Mouse (Mus musculus): ENCODE measurements around the gene Ccdc191. TPM values are rescaled to one million over a fixed set of nuclear protein-coding genes. Genes with fewer than 3 reads are reported as not detected.

The Ccdc191 gene
- total and polyA plus RNA-seq, 2 experiments from 2014 or later, result 0.04 to 5.8 TPM

GRCm38 (mm10) chr16:43931502-43931901 lies 41.9 kb downstream of the Ccdc191 start:
- no peak overlapping the region for H3K4me3 ChIP-seq (ENCODE audit: low read depth, low read length)
- no peak for DNase-seq (ENCODE audit: low spot score)
- H3K4me2 ChIP-seq (ENCODE audit: low read depth, low read length), result no peak overlapping the region
- no peak for TF ChIP-seq EP300 (IDR thresholded peaks at IDR 0.05; ENCODE audit: low read depth)
- no peak for TF ChIP-seq CTCF (IDR thresholded peaks at IDR 0.05; ENCODE audit: low read depth)
- no peak overlapping the region for H3K27ac ChIP-seq (ENCODE audit: low read depth)
- H3K9ac ChIP-seq (replicated peaks; ENCODE audit: low read depth, low read length), result no peak overlapping the region
- H3K36me3 ChIP-seq (replicated peaks; ENCODE audit: control insufficient read depth, insufficient read depth, low read length), result no peaks in the 10 kb centered on the region
- no peaks in the 10 kb centered on the region for H3K9me3 ChIP-seq (replicated peaks; ENCODE audit: control insufficient read depth, low read length)
- no peaks in the 10 kb centered on the region for H3K4me1 ChIP-seq (ENCODE audit: control insufficient read depth, insufficient read depth)
- no peak for ATAC-seq (ENCODE audit: insufficient read depth, low read depth)
- WGBS, result 84% methylated on average over 3 of the region's 3 CpGs
- H3K27me3 ChIP-seq (ENCODE audit: control insufficient read depth, insufficient read depth, low read length), result no peaks in the 10 kb centered on the region

- no peak overlapping the region for H3K9ac ChIP-seq (replicated peaks; ENCODE audit: low read depth, low read length)
- H3K27ac ChIP-seq (ENCODE audit: low read depth), result no peak overlapping the region
- H3K9me3 ChIP-seq (replicated peaks; ENCODE audit: control insufficient read depth, low read length), result no peaks in the 10 kb centered on the region
- H3K4me3 ChIP-seq (ENCODE audit: low read depth, low read length), result no peak overlapping the region
- DNase-seq (ENCODE audit: low spot score), result no peak
- ATAC-seq (ENCODE audit: insufficient read depth, low read depth), result no peak
- no peaks in the 10 kb centered on the region for H3K4me1 ChIP-seq (ENCODE audit: control insufficient read depth, insufficient read depth)
- no peak overlapping the region for H3K4me2 ChIP-seq (ENCODE audit: low read depth, low read length)
- no peak for TF ChIP-seq EP300 (IDR thresholded peaks at IDR 0.05; ENCODE audit: low read depth)
- no peak for TF ChIP-seq CTCF (IDR thresholded peaks at IDR 0.05; ENCODE audit: low read depth)
- 69% methylated on average over 7 of the region's 7 CpGs for WGBS
- H3K36me3 ChIP-seq (replicated peaks; ENCODE audit: control insufficient read depth, insufficient read depth, low read length), result no peaks in the 10 kb centered on the region
- H3K27me3 ChIP-seq (ENCODE audit: control insufficient read depth, insufficient read depth, low read length), result no peaks in the 10 kb centered on the region
Measured at GRCm38 (mm10) chr16:43932319-43932718, 42.7 kb downstream of the Ccdc191 start.

GRCm38 (mm10) chr16:43933041-43933440 lies 43.4 kb downstream of the Ccdc191 start:
- ATAC-seq (ENCODE audit: insufficient read depth, low read depth), result no peak
- no peaks in the 10 kb centered on the region for H3K4me1 ChIP-seq (ENCODE audit: control insufficient read depth, insufficient read depth)
- TF ChIP-seq EP300 (IDR thresholded peaks at IDR 0.05; ENCODE audit: low read depth) (no peak), CTCF (IDR thresholded peaks at IDR 0.05; ENCODE audit: low read depth) (no peak)
- no peak overlapping the region for H3K27ac ChIP-seq (ENCODE audit: low read depth)
- no peak overlapping the region for H3K4me3 ChIP-seq (ENCODE audit: low read depth, low read length)
- no peaks in the 10 kb centered on the region for H3K27me3 ChIP-seq (ENCODE audit: control insufficient read depth, insufficient read depth, low read length)
- H3K4me2 ChIP-seq (ENCODE audit: low read depth, low read length), result no peak overlapping the region
- no peaks in the 10 kb centered on the region for H3K9me3 ChIP-seq (replicated peaks; ENCODE audit: control insufficient read depth, low read length)
- WGBS, result 78% methylated on average over 6 of the region's 6 CpGs
- no peak overlapping the region for H3K9ac ChIP-seq (replicated peaks; ENCODE audit: low read depth, low read length)
- H3K36me3 ChIP-seq (replicated peaks; ENCODE audit: control insufficient read depth, insufficient read depth, low read length), result no peaks in the 10 kb centered on the region
- DNase-seq (ENCODE audit: low spot score), result no peak

- no peaks in the 10 kb centered on the region for H3K27me3 ChIP-seq (ENCODE audit: control insufficient read depth, insufficient read depth, low read length)
- H3K4me2 ChIP-seq (ENCODE audit: low read depth, low read length), result no peak overlapping the region
- DNase-seq (ENCODE audit: low spot score), result no peak
- H3K27ac ChIP-seq (ENCODE audit: low read depth), result no peak overlapping the region
- WGBS, result 87% methylated on average over 8 of the region's 8 CpGs
- no peak overlapping the region for H3K4me3 ChIP-seq (ENCODE audit: low read depth, low read length)
- H3K4me1 ChIP-seq (ENCODE audit: control insufficient read depth, insufficient read depth), result no peaks in the 10 kb centered on the region
- no peaks in the 10 kb centered on the region for H3K36me3 ChIP-seq (replicated peaks; ENCODE audit: control insufficient read depth, insufficient read depth, low read length)
- H3K9me3 ChIP-seq (replicated peaks; ENCODE audit: control insufficient read depth, low read length), result no peaks in the 10 kb centered on the region
- ATAC-seq (ENCODE audit: insufficient read depth, low read depth), result no peak
- TF ChIP-seq CTCF (IDR thresholded peaks at IDR 0.05; ENCODE audit: low read depth) (no peak), EP300 (IDR thresholded peaks at IDR 0.05; ENCODE audit: low read depth) (no peak)
- no peak overlapping the region for H3K9ac ChIP-seq (replicated peaks; ENCODE audit: low read depth, low read length)
Measured at GRCm38 (mm10) chr16:43934856-43935255, 45.3 kb downstream of the Ccdc191 start.

GRCm38 (mm10) chr16:43935367-43935766 lies 45.8 kb downstream of the Ccdc191 start:
- no peak overlapping the region for H3K9ac ChIP-seq (replicated peaks; ENCODE audit: low read depth, low read length)
- TF ChIP-seq CTCF (IDR thresholded peaks at IDR 0.05; ENCODE audit: low read depth), result no peak
- TF ChIP-seq EP300 (IDR thresholded peaks at IDR 0.05; ENCODE audit: low read depth), result no peak

GRCm38 (mm10) chr16:43935892-43936291 lies 46.3 kb downstream of the Ccdc191 start:
- Histone ChIP-seq H3K4me1 (ENCODE audit: control insufficient read depth, insufficient read depth) (no peaks in the 10 kb centered on the region), H3K4me2 (ENCODE audit: low read depth, low read length) (no peak overlapping the region), H3K4me3 (ENCODE audit: low read depth, low read length) (no peak overlapping the region), H3K36me3 (replicated peaks; ENCODE audit: control insufficient read depth, insufficient read depth, low read length) (no peaks in the 10 kb centered on the region), H3K27ac (ENCODE audit: low read depth) (no peak overlapping the region), H3K9ac (replicated peaks; ENCODE audit: low read depth, low read length) (no peak overlapping the region), H3K27me3 (ENCODE audit: control insufficient read depth, insufficient read depth, low read length) (no peaks in the 10 kb centered on the region), H3K9me3 (replicated peaks; ENCODE audit: control insufficient read depth, low read length) (no peaks in the 10 kb centered on the region)
- TF ChIP-seq EP300 (IDR thresholded peaks at IDR 0.05; ENCODE audit: low read depth) (no peak), CTCF (IDR thresholded peaks at IDR 0.05; ENCODE audit: low read depth) (no peak)
- DNase-seq (ENCODE audit: low spot score) (no peak), ATAC-seq (ENCODE audit: insufficient read depth, low read depth) (no peak)
- 67% methylated on average over 3 of the region's 3 CpGs for WGBS

More at GRCm38 (mm10) chr16:43935367-43935766, 45.8 kb downstream of the Ccdc191 start:
- no peak for ATAC-seq (ENCODE audit: insufficient read depth, low read depth)
- no peak overlapping the region for H3K27ac ChIP-seq (ENCODE audit: low read depth)
- WGBS, result 59% methylated on average over 3 of the region's 3 CpGs
- no peak overlapping the region for H3K4me2 ChIP-seq (ENCODE audit: low read depth, low read length)
- no peaks in the 10 kb centered on the region for H3K27me3 ChIP-seq (ENCODE audit: control insufficient read depth, insufficient read depth, low read length)
- no peaks in the 10 kb centered on the region for H3K36me3 ChIP-seq (replicated peaks; ENCODE audit: control insufficient read depth, insufficient read depth, low read length)
- DNase-seq (ENCODE audit: low spot score), result no peak
- no peaks in the 10 kb centered on the region for H3K4me1 ChIP-seq (ENCODE audit: control insufficient read depth, insufficient read depth)
- no peak overlapping the region for H3K4me3 ChIP-seq (ENCODE audit: low read depth, low read length)
- no peaks in the 10 kb centered on the region for H3K9me3 ChIP-seq (replicated peaks; ENCODE audit: control insufficient read depth, low read length)
